Comparison of ENCODE assay signal across 9 mouse cellular contexts in genomic region chr10:21378196-21378944, GRCm38 (mm10). TPM values are rescaled to one million over a fixed set of nuclear protein-coding genes. Genes with fewer than 3 reads are reported as not detected.
DNase-seq lines count a peak whose midpoint lies in the region; ATAC-seq lines count a peak whose summit lies in the region.
"Had no signal": no experiment of that assay in that cellular context is flagged by ENCODE, and none has a peak within 500 bp of the region (broad histone marks: within the 10 kb centered on the region; RNA-seq: fewer than 3 reads in every experiment).

No protein-coding gene starts in this region.

- no peak overlapping the region for H3K4me2 ChIP-seq in intestine, embryonic 15.5 days (replicated peaks)
- no peak overlapping the region for H3K4me2 ChIP-seq in forebrain, embryonic 12.5 days

- WGBS in intestine, embryonic 15.5 days, result 69% methylated on average over 9 of the region's 9 CpGs
- 71% methylated on average over 9 of the region's 9 CpGs for WGBS in forebrain, embryonic 12.5 days

- ATAC-seq in intestine, embryonic 15.5 days, result no peak
- ATAC-seq in forebrain, embryonic 12.5 days (ENCODE audit: low FRiP score), result no peak

- H3K36me3 ChIP-seq in intestine, embryonic 15.5 days, result no peaks in the 10 kb centered on the region
- H3K36me3 ChIP-seq in forebrain, embryonic 12.5 days (replicated peaks), result no peaks in the 10 kb centered on the region

- H3K27me3 ChIP-seq in intestine, embryonic 15.5 days (replicated peaks), result no peaks in the 10 kb centered on the region
- H3K27me3 ChIP-seq in forebrain, embryonic 12.5 days, result no peaks in the 10 kb centered on the region

- no peak overlapping the region for H3K4me3 ChIP-seq in intestine, embryonic 15.5 days (replicated peaks)
- H3K4me3 ChIP-seq in forebrain, embryonic 12.5 days (replicated peaks), result no peak overlapping the region

- no peaks in the 10 kb centered on the region for H3K4me1 ChIP-seq in intestine, embryonic 15.5 days (replicated peaks)
- H3K4me1 ChIP-seq in forebrain, embryonic 12.5 days, result no peaks in the 10 kb centered on the region

- H3K9ac ChIP-seq in intestine, embryonic 15.5 days, result no peak overlapping the region
- H3K9ac ChIP-seq in forebrain, embryonic 12.5 days, result no peak overlapping the region

- DNase-seq in embryo, embryonic 10 days (ENCODE audit: low spot score), result peak; percentile 46
- DNase-seq in embryo, embryonic 9.5 days (ENCODE audit: extremely low spot score), result no peak
- DNase-seq in urinary bladder, postnatal 14 days (ENCODE audit: low spot score), result peak; percentile 14
- no peak for DNase-seq in urinary bladder, postnatal 10 days (ENCODE audit: low spot score)
- peak; percentile 71 to 73 for DNase-seq in kidney, postnatal 36 days
- peak; percentile 63 for DNase-seq in thymus, postnatal 0 days (ENCODE audit: low spot score)

- H3K9me3 ChIP-seq in intestine, embryonic 15.5 days, result no peaks in the 10 kb centered on the region
- H3K9me3 ChIP-seq in forebrain, embryonic 12.5 days, result no peaks in the 10 kb centered on the region

- no peak overlapping the region for H3K27ac ChIP-seq in intestine, embryonic 15.5 days
- no peak overlapping the region for H3K27ac ChIP-seq in forebrain, embryonic 12.5 days

RNA-seq across cellular contexts. Expression of gene Aldh8a1, which starts 1.3 kb away (rescaled TPM):
- 0.05 and 0.06 TPM in 2 replicates for polyA plus RNA-seq in thymus, postnatal 0 days (2015; fragmentation: Nextera tagmentation; extraction: Ambion mirVana)
- 0.33 and 0.71 TPM in 2 replicates for polyA plus RNA-seq in intestine, embryonic 15.5 days (2015; fragmentation: Nextera tagmentation; extraction: Ambion mirVana)
- 0.10 TPM in 1 of 2 replicates, not detected in the other for polyA plus RNA-seq in forebrain, embryonic 12.5 days (2016; fragmentation: Nextera tagmentation; extraction: Ambion mirVana)
- polyA plus RNA-seq: intestine, embryonic 14.5 days had no signal

Comparison
In these comparisons a context has a peak if more than half of its experiments do, and no peak if none do; other contexts are left out.
1. DNase-seq: peak in embryo, embryonic 10 days (single experiment), urinary bladder, postnatal 14 days (single experiment), kidney, postnatal 36 days (2 of 2) and thymus, postnatal 0 days (single experiment); none in embryo, embryonic 9.5 days (single experiment) and urinary bladder, postnatal 10 days (single experiment).